Mouse (Mus musculus) hindbrain, embryonic 12.5 days (tissue): ENCODE results near the gene Ccr10. TPM values are rescaled to one million over a fixed set of nuclear protein-coding genes. Genes with fewer than 3 reads are reported as not detected.

Experiments used
- ATAC-seq: fragments of 200-750 bp; cut with Nextera tagmentation; 2 replicates; pipeline ENCODE4 v1.8.0; 2017; ENCODE audit warnings: moderate TSS enrichment; ENCODE audit not compliant: low FRiP score
- H3K27ac ChIP-seq: fragments of 300-500 bp; sonication (generic); 2 replicates; pipeline ENCODE4 v1.5.1; 2016; ENCODE audit warnings: mild to moderate bottlenecking
- H3K27me3 ChIP-seq: fragments of 300-500 bp; sonication (generic); 2 replicates; pipeline ENCODE4 v1.6.1; 2016; ENCODE audit warnings: mild to moderate bottlenecking
- H3K36me3 ChIP-seq: fragments of 300-500 bp; sonication (generic); 2 replicates; pipeline ENCODE4 v1.6.1; 2016; ENCODE audit warnings: mild to moderate bottlenecking
- H3K4me1 ChIP-seq: fragments of 300-500 bp; sonication (generic); 2 replicates; pipeline ENCODE4 v1.6.1; 2016
- H3K4me2 ChIP-seq: fragments of 300-500 bp; sonication (generic); replicated peaks from 2 replicates; pipeline ENCODE4 v1.6.1; 2016; ENCODE audit warnings: mild to moderate bottlenecking
- H3K4me3 ChIP-seq: fragments of 300-500 bp; sonication (generic); 2 replicates; pipeline ENCODE4 v1.5.1; 2016; ENCODE audit warnings: mild to moderate bottlenecking
- H3K9ac ChIP-seq: fragments of 300-500 bp; sonication (generic); 2 replicates; pipeline ENCODE4 v1.6.1; 2016; ENCODE audit warnings: mild to moderate bottlenecking, moderate library complexity
- H3K9me3 ChIP-seq: fragments of 300-500 bp; sonication (generic); replicated peaks from 2 replicates; pipeline ENCODE4 v1.6.1; 2016; ENCODE audit warnings: mild to moderate bottlenecking
- WGBS: fragments of 180-500 bp; shearing (Covaris S2); methylation state at CpG from one replicate; pipeline ENCODE4 v1.1.7; 2016; 5-methylcytosine and 5-hydroxymethylcytosine counted together
- polyA plus RNA-seq: library from polyadenylated mRNA; unstranded; fragments of >200 nt; fragmentation: Nextera tagmentation; extraction: Ambion mirVana; gene quantifications from 2 replicates; pipeline ENCODE4 v1.2.1, GENCODE M21; 2016

Gene Ccr10
- polyA plus RNA-seq, 1 experiment from 2014 or later: 0.23 TPM

GRCm38 (mm10) chr11:101176117-101176691 is 961 bp upstream of the Ccr10 start:
- 0 out of 2 replicates have a peak overlapping the region, but pooled peaks have one; percentile 4 for H3K27ac ChIP-seq
- no peaks in the 10 kb centered on the region for H3K9me3 ChIP-seq
- peaks cover 45% of the 10 kb centered on the region for H3K4me1 ChIP-seq
- peak overlapping the region; percentile 54 for H3K9ac ChIP-seq
- H3K36me3 ChIP-seq: no peaks in the 10 kb centered on the region
- peaks cover 69% of the 10 kb centered on the region for H3K27me3 ChIP-seq
- peak overlapping the region; percentile 55 for H3K4me2 ChIP-seq
- no peak for ATAC-seq
- peak overlapping the region; percentile 35 for H3K4me3 ChIP-seq
- under 1% methylated on average over 25 of the region's 25 CpGs for WGBS

DNA sequence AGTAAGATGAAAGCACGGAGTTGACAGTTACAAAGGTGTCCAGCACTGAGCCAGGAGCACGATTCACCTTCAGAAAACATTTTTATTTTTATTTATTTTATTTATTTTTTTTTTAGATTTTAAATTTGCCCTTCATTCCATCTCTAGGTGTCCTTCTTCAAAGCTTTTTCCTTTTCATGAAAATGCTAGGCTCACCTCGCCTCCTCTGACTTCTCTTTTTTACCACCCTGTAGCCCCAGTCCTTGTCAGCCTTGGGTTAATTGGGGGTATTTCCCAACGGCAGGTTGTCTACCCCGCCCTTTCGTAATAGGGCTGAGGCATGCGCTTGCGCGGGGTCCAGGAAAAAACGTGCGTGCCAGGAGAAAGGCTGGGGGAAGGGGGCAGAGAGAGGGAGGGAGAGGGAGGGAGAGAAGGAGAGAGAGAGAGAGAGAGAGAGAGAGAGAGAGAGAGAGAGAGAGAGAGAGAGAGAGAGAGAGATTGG is 433 bp upstream of the Ccr10 start:
- H3K4me1 ChIP-seq: peaks cover 45% of the 10 kb centered on the region

DNA sequence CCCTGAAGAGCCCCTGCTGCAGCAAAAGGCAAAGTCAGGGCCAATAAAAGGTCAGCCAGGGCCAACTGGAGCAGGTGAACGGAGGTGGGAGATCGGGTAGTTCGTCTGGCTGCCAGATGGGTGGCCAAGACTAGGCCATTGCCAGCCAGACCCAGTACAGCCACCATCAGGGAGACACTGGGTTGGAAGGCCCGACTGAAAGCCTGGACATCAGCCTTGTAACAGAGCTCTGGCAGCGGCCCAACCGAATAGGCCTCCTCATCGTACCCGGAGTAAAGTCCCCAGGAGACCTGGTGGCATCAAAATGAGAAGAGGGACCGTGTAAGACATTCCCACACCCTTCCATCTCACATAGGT is 876 bp downstream of the Ccr10 start:
- H3K9ac ChIP-seq: peak overlapping the region; percentile 50; the same call in 1 of the 2 replicates
- no peak overlapping the region for H3K27ac ChIP-seq
- peaks cover 59% of the 10 kb centered on the region for H3K4me1 ChIP-seq
- peak overlapping the region; percentile 27 for H3K4me3 ChIP-seq
- WGBS: 29% methylated on average over 9 of the region's 9 CpGs
- ATAC-seq: no peak
- no peaks in the 10 kb centered on the region for H3K36me3 ChIP-seq
- H3K4me2 ChIP-seq: peak overlapping the region; percentile 62
- peaks cover 73% of the 10 kb centered on the region for H3K27me3 ChIP-seq
- no peaks in the 10 kb centered on the region for H3K9me3 ChIP-seq

More for the DNA sequence above, 433 bp upstream of the Ccr10 start:
- peak overlapping the region; percentile 35 for H3K4me3 ChIP-seq
- no peaks in the 10 kb centered on the region for H3K9me3 ChIP-seq
- H3K36me3 ChIP-seq: no peaks in the 10 kb centered on the region
- H3K27ac ChIP-seq: 0 out of 2 replicates have a peak overlapping the region, but pooled peaks have one; percentile 4
- ATAC-seq: no peak
- peak overlapping the region; percentile 62 for H3K4me2 ChIP-seq
- WGBS: 14% methylated on average over 11 of the region's 11 CpGs
- peaks cover 69% of the 10 kb centered on the region for H3K27me3 ChIP-seq
- H3K9ac ChIP-seq: peak overlapping the region; percentile 54

GRCm38 (mm10) chr11:101173631-101174388 is 1.4 kb downstream of the Ccr10 start:
- Histone ChIP-seq H3K9me3 (no peaks in the 10 kb centered on the region), H3K36me3 (no peaks in the 10 kb centered on the region), H3K4me2 (peak overlapping the region; percentile 62), H3K27me3 (peaks cover 73% of the 10 kb centered on the region), H3K4me3 (peak overlapping the region; percentile 27), H3K4me1 (peaks cover 64% of the 10 kb centered on the region), H3K9ac (peak overlapping the region; percentile 50), H3K27ac (peak overlapping the region; percentile 62; the same call in 1 of the 2 replicates)
- WGBS: under 1% methylated on average over 61 of the region's 61 CpGs
- ATAC-seq: peak; percentile 55

GRCm38 (mm10) chr11:101173112-101173511 is 2.1 kb downstream of the Ccr10 start:
- WGBS: 5% methylated on average over 11 of the region's 11 CpGs
- ATAC-seq: no peak
- H3K4me1 ChIP-seq: peaks cover 61% of the 10 kb centered on the region

DNA sequence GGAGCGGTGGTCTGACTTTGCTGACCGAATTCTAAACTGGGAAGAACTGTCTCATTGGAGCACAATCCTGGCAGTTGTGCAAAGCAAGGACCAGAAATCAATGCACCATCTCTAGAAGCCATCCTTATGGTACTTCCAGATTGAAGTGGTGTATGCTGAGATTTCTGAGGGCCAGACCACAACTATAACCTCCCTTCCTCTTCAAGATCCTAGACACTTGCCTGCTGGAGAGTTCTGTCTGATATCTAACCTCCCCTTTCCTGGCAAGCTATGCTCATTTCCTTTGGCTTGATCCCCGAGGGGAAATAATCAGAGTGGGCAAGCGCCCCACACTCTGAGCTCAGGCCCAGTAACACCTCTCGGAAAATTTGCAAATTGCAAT is 2.8 kb downstream of the Ccr10 start:
- peak overlapping the region; percentile 59 for H3K9ac ChIP-seq
- peaks cover 73% of the 10 kb centered on the region for H3K27me3 ChIP-seq
- no peaks in the 10 kb centered on the region for H3K9me3 ChIP-seq
- peak overlapping the region; percentile 93 for H3K4me2 ChIP-seq
- peaks cover 59% of the 10 kb centered on the region for H3K4me1 ChIP-seq
- H3K36me3 ChIP-seq: 0 out of 2 replicates have a peak, but pooled peaks cover 3% of the 10 kb centered on the region
- no peak for ATAC-seq
- H3K27ac ChIP-seq: peak overlapping the region; percentile 76
- WGBS: 10% methylated on average over 5 of the region's 5 CpGs
- peak overlapping the region; percentile 50 for H3K4me3 ChIP-seq

More at GRCm38 (mm10) chr11:101173112-101173511, 2.1 kb downstream of the Ccr10 start:
- H3K4me2 ChIP-seq: peak overlapping the region; percentile 62
- H3K36me3 ChIP-seq: no peaks in the 10 kb centered on the region
- 0 out of 2 replicates have a peak overlapping the region, but pooled peaks have one; percentile 50 for H3K27ac ChIP-seq
- no peaks in the 10 kb centered on the region for H3K9me3 ChIP-seq
- peaks cover 73% of the 10 kb centered on the region for H3K27me3 ChIP-seq
- 0 out of 2 replicates have a peak overlapping the region, but pooled peaks have one; percentile 27 for H3K4me3 ChIP-seq
- peak overlapping the region; percentile 50; the same call in 1 of the 2 replicates for H3K9ac ChIP-seq

- peak overlapping the region; percentile 59 for H3K9ac ChIP-seq
- H3K4me2 ChIP-seq: peak overlapping the region; percentile 93
- H3K4me3 ChIP-seq: peak overlapping the region; percentile 50
- peak overlapping the region; percentile 76 for H3K27ac ChIP-seq
- peak; percentile 53 for ATAC-seq
- peaks cover 59% of the 10 kb centered on the region for H3K4me1 ChIP-seq
- 0 out of 2 replicates have a peak, but pooled peaks cover 7% of the 10 kb centered on the region for H3K36me3 ChIP-seq
- under 1% methylated on average over 31 of the region's 31 CpGs for WGBS
- H3K9me3 ChIP-seq: no peaks in the 10 kb centered on the region
- H3K27me3 ChIP-seq: peaks cover 73% of the 10 kb centered on the region
Observed at GRCm38 (mm10) chr11:101171721-101172433, 3.4 kb downstream of the Ccr10 start.

DNA sequence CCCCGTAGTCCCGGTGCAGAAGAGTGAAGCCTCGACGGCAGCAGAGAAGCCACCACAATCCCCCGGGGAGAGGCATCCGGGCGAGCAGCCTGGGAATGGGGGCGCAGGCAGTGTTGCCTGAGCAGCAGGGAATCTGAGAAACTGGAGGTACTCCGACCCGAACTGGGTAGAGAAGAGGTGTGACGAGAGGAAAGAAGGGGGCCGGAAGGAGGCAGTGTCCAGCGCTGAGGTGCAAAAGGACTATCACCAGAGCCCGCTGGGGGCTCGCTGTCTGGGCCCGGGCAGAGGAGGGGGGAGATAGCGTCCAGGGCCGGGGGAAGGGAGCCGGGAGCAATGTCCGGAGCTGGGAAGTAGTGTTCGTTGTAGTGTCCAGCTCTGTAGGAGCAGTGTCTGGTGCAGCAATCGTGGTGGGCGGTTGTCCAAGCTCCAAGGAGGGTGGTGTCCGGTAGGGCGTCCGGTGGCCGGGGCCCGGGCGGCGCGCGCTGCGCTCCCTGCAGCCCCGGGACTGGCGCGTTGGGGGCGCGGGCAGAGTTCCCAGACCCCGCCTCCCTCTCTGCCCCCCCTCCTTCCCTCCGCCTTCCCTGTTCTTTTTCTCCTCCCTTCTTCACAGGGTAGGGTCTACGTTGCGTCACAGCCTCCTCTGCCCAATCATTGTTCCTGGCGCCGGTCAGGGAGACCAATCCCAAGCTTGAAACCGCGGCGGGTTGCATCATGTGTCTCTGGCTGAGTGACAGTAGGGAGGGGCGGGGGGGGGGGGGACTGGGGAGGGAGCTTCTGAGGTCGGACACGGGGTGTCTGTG is 4.2 kb downstream of the Ccr10 start, which contains the start of gene Plekhh3:
Plekhh3 (minus strand) TSS at position 541 of the 800 bp plus-strand sequence.
- 2% methylated on average over 49 of the region's 50 CpGs for WGBS

DNA sequence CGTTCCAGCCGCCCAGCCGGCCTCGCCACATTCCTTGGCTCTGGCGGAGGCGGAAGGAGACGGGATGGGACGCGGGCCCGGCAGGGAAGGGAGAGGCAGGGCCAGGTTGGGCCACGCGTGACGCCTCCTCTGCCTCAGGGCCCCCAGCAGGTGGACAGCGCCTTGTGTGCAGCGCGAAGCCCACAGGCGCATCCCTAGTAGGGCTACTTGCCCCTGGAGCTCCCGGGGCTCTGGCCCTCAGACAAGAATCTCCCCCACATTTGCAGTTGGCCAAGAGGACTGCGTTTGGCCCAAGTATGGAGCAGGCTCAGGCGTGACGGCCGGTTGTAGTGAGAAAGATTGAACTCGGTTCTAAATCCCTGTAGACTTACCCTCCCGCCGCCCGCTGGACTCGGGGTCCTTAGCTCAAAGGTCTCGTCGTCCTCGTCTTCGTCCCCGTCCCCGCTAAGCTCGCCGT is 4.9 kb downstream of the Ccr10 start, which contains the start of gene Cntnap1:
Cntnap1 (plus strand) TSS at position 170 of the 457 bp plus-strand sequence.
- no peak for ATAC-seq
- Histone ChIP-seq H3K4me2 (peak within 1 kb of the TSS; percentile 93), H3K4me1 (peaks cover 48% of the 10 kb centered on the region), H3K27ac (peak within 1 kb of the TSS; percentile 74), H3K27me3 (peaks cover 74% of the 10 kb centered on the region), H3K36me3 (0 out of 2 replicates have a peak, but pooled peaks cover 8% of the 10 kb centered on the region), H3K9ac (peak within 1 kb of the TSS; percentile 82), H3K9me3 (no peaks in the 10 kb centered on the region), H3K4me3 (peak within 1 kb of the TSS; percentile 73)
- WGBS: under 1% methylated on average over 34 of the region's 35 CpGs

More for the DNA sequence above, 4.2 kb downstream of the Ccr10 start, which contains the start of gene Plekhh3:
- peak within 1 kb of the TSS; percentile 76 for H3K27ac ChIP-seq
- peak; percentile 96 for ATAC-seq
- peak within 1 kb of the TSS; percentile 82 for H3K9ac ChIP-seq
- peak within 1 kb of the TSS; percentile 73 for H3K4me3 ChIP-seq
- peak within 1 kb of the TSS; percentile 93 for H3K4me2 ChIP-seq
- peaks cover 73% of the 10 kb centered on the region for H3K27me3 ChIP-seq
- H3K9me3 ChIP-seq: no peaks in the 10 kb centered on the region
- H3K4me1 ChIP-seq: peaks cover 50% of the 10 kb centered on the region
- 0 out of 2 replicates have a peak, but pooled peaks cover 7% of the 10 kb centered on the region for H3K36me3 ChIP-seq

DNA sequence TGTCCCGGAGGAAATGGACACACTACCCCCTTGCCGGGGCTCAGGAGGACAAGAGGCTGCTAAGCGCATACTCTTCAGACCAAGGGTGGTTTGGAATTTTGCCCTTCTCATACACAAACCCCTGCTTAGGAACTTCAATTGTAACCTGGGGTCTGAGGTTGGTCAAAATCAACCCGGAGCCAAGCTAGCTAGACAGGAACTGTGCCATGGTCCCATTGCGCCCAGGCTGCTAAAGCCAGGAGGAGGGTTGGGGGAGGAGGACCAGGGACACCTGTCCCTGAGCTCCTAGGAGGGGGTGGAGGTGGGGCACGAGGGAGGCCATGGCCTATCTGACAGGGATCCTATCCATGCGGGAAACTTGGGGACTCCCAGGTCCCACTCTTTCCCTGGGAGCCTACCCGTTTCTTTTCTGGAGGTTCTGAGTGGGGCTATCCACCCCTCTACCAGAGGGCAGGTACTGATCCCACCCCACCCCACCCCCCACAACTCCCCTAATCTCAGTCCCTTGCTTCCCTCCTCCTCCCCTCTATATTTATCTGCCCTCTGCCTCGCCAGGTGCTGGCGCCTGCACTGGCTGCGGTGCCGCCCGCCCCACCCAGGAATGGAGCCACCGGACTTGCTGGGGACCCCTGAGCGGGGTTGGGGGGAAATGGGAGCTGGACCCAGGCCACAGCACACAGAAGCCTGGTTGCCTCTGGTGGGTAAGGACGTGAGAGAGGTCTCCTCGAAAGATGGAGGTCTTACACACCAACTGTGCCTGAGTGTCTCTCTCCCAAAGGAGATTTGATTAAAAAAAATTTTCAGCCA is 5.7 kb downstream of the Ccr10 start:
- WGBS: 16% methylated on average over 17 of the region's 17 CpGs
- Histone ChIP-seq H3K27me3 (peaks cover 74% of the 10 kb centered on the region), H3K4me2 (peak overlapping the region; percentile 93), H3K4me3 (peak overlapping the region; percentile 73), H3K9ac (peak overlapping the region; percentile 82), H3K9me3 (no peaks in the 10 kb centered on the region), H3K36me3 (0 out of 2 replicates have a peak, but pooled peaks cover 10% of the 10 kb centered on the region), H3K4me1 (peaks cover 50% of the 10 kb centered on the region), H3K27ac (no peak overlapping the region)
- ATAC-seq: no peak
